Mouse (Mus musculus) lung, postnatal 0 days (tissue): ENCODE measurements at regions not wholly inside any gene's neighbourhood (a gene's known extent, or its start where the extent isn't known, plus 50 kb on each side); places are given as distances from the start of the nearest gene placed in this dataset.

Source experiments
- ATAC-seq: fragments of 200-750 bp; cut with Nextera tagmentation; 2 replicates; pipeline ENCODE4 v1.8.0; 2017; ENCODE audit warnings: moderate library complexity
- DNase-seq: peaks from one replicate; pipeline ENCODE4 v3.0.0-alpha.2; 2016; ENCODE audit warnings: low spot score
- H3K27ac ChIP-seq: fragments of 300-500 bp; sonication (generic); 2 replicates; pipeline ENCODE4 v1.5.1; 2014; ENCODE audit warnings: antibody characterized with exemption, mild to moderate bottlenecking, low read length, mixed read lengths
- H3K27me3 ChIP-seq: fragments of 300-500 bp; sonication (generic); replicated peaks from 2 replicates; pipeline ENCODE4 v1.6.1; 2014; ENCODE audit warnings: low read length, mixed read lengths; ENCODE audit not compliant: insufficient read depth
- H3K36me3 ChIP-seq: fragments of 300-500 bp; sonication (generic); 2 replicates; pipeline ENCODE4 v1.6.1; 2014; ENCODE audit warnings: low read length, mixed read lengths; ENCODE audit not compliant: insufficient read depth
- H3K4me1 ChIP-seq: fragments of 300-500 bp; sonication (generic); 2 replicates; pipeline ENCODE4 v1.6.1; 2014; ENCODE audit warnings: antibody characterized with exemption, low read depth, low read length, mixed read lengths; ENCODE audit not compliant: insufficient read depth
- H3K4me2 ChIP-seq: fragments of 300-500 bp; sonication (generic); replicated peaks from 2 replicates; pipeline ENCODE4 v1.6.1; 2014; ENCODE audit warnings: low read depth, mild to moderate bottlenecking, low read length, moderate library complexity, mixed read lengths
- H3K4me3 ChIP-seq: fragments of 300-500 bp; sonication (generic); 2 replicates; pipeline ENCODE4 v1.5.1; 2014; ENCODE audit warnings: low read depth, low read length
- H3K9ac ChIP-seq: fragments of 300-500 bp; sonication (generic); replicated peaks from 2 replicates; pipeline ENCODE4 v1.6.1; 2014; ENCODE audit warnings: low read depth, mild to moderate bottlenecking
- H3K9me3 ChIP-seq: fragments of 300-500 bp; sonication (generic); 2 replicates; pipeline ENCODE4 v1.6.1; 2016; ENCODE audit warnings: low read length, mixed read lengths
- CTCF ChIP-seq: IDR thresholded peaks from 2 replicates; pipeline ENCODE4 v1.5.1; 2016; ENCODE audit warnings: antibody characterized with exemption, mild to moderate bottlenecking
- EP300 ChIP-seq: IDR thresholded peaks from 2 replicates; pipeline ENCODE4 v1.6.1; 2016; ENCODE audit warnings: antibody characterized with exemption, mild to moderate bottlenecking, control low read depth
- WGBS: fragments of 180-500 bp; shearing (Covaris S2); extraction: QIAGEN DNeasy Blood & Tissue Kit; methylation state at CpG from one replicate; pipeline ENCODE4 v1.1.7; 2014; 5-methylcytosine and 5-hydroxymethylcytosine counted together

DNA sequence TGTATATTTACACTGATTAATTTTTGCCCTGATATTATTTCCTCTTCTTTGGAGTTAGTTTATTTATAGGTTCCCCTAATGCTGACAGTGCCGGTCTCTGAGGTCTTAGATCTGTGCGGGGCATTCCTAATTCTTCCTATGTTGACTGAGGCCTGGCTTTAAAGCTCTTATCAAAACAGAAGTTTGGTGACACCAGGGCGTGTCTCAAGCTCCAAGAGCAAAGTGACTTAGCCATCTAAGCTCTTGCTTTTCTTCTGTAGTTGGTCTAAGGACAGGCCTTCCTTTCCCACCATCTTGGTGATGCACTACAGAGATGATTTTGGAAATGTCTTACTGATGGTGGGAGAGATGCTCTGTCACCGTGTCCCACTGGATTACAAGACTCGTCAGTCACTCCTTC lies 258.4 kb downstream of the Tbc1d1 start:
- Histone ChIP-seq H3K4me2 (no peak overlapping the region), H3K9me3 (no peaks in the 10 kb centered on the region), H3K27me3 (no peaks in the 10 kb centered on the region), H3K4me3 (no peak overlapping the region), H3K4me1 (no peaks in the 10 kb centered on the region), H3K9ac (no peak overlapping the region), H3K27ac (no peak overlapping the region), H3K36me3 (no peaks in the 10 kb centered on the region)
- ATAC-seq (no peak), DNase-seq (no peak)
- WGBS = 46% methylated on average over 5 of the region's 5 CpGs
- TF ChIP-seq EP300 (no peak), CTCF (no peak)

DNA sequence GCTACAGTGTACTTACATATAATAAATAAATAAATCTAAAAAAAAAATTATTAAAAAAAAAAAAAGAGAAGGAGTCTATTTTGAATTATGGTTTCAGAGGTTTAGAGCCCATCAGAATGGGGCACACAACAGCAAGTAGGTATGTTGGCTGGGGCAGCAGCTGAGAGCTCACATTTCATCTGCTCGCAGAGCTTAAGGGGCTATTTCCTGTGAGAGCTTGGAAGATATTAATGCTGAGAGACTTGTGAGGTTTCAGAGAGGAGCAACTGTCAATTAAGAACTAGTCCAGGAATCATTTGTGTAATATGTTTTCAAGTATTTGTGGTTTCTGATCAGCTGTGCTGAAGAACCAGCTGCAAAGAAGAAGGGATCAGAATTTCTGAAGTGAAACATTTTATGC lies 263.3 kb downstream of the Tbc1d1 start:
- Histone ChIP-seq H3K9me3 (no peaks in the 10 kb centered on the region), H3K9ac (no peak overlapping the region), H3K27ac (no peak overlapping the region), H3K4me2 (no peak overlapping the region), H3K36me3 (no peaks in the 10 kb centered on the region), H3K4me3 (no peak overlapping the region), H3K27me3 (no peaks in the 10 kb centered on the region), H3K4me1 (no peaks in the 10 kb centered on the region)
- ATAC-seq (no peak), DNase-seq (no peak)
- TF ChIP-seq CTCF (no peak), EP300 (no peak)
- WGBS = 70% methylated on average over 1 of the region's 1 CpGs

DNA sequence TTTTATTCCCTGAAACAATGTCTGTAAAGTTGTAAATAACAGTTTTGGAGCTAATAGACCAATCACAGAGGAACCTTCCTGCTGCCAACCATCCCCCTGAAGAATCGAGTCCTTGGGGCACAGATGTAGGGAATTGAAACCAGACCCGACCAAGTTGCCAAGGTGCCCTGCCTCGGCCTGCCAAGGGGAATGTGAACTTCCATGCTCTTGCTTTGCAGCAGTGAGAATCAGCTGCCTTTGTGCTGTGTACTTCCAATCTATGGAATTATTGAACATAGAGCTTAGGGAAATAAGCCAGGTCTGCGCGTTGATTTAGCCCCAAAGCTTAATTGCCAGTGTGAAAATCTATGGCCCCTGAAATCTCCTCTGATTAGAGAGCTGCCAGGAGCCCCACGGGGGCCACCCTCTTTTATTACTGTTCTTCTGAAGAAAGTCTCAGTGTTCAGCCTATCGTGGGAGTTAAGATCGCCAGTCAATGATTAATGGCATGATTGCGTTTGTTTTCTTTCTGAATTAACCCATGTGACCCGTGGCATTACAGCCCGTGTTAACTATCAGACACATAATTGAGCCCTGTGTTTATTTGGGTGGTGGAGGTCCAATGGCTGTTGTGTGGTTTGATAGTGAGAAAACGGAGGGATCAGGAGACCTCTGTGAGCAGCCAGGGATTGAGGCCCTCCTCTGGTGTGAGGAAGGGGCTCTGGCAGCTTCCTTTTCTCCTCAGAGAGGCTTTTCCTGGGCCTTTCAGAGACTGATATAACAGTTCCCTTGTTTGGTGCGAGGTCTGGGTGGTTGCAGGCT lies 266.9 kb downstream of the Tbc1d1 start:
- Histone ChIP-seq H3K27me3 (no peaks in the 10 kb centered on the region), H3K4me2 (no peak overlapping the region), H3K36me3 (no peaks in the 10 kb centered on the region), H3K4me1 (no peaks in the 10 kb centered on the region), H3K9ac (no peak overlapping the region), H3K9me3 (no peaks in the 10 kb centered on the region), H3K4me3 (no peak overlapping the region), H3K27ac (no peak overlapping the region)
- no peak for TF ChIP-seq CTCF
- ATAC-seq (no peak), DNase-seq (no peak)
- WGBS = 31% methylated on average over 13 of the region's 13 CpGs

GRCm38 (mm10) chr5:64428822-64429221 lies 272.7 kb downstream of the Tbc1d1 start:
- Histone ChIP-seq H3K36me3 (no peaks in the 10 kb centered on the region), H3K27ac (no peak overlapping the region), H3K27me3 (no peaks in the 10 kb centered on the region), H3K4me2 (no peak overlapping the region), H3K4me1 (no peaks in the 10 kb centered on the region), H3K4me3 (no peak overlapping the region), H3K9ac (no peak overlapping the region), H3K9me3 (no peaks in the 10 kb centered on the region)
- WGBS = 54% methylated on average over 8 of the region's 8 CpGs
- DNase-seq = peak; percentile 44
- peak; percentile 30; the same call in 1 of the 2 replicates for ATAC-seq
- TF ChIP-seq EP300 = no peak
- TF ChIP-seq CTCF = no peak

- no peak overlapping the region for H3K4me2 ChIP-seq
- no peak overlapping the region for H3K9ac ChIP-seq
- no peak for TF ChIP-seq EP300
- peak; percentile 9; the same call in 1 of the 2 replicates for TF ChIP-seq CTCF
- DNase-seq = no peak
- no peak for ATAC-seq
- H3K4me1 ChIP-seq = no peaks in the 10 kb centered on the region
- no peak overlapping the region for H3K27ac ChIP-seq
- H3K4me3 ChIP-seq = no peak overlapping the region
- no peaks in the 10 kb centered on the region for H3K27me3 ChIP-seq
- WGBS = 73% methylated on average over 3 of the region's 3 CpGs
- no peaks in the 10 kb centered on the region for H3K9me3 ChIP-seq
- no peaks in the 10 kb centered on the region for H3K36me3 ChIP-seq
These were observed 274.4 kb downstream of the Tbc1d1 start for GRCm38 (mm10) chr5:64430501-64430900.

- WGBS = 48% methylated on average over 6 of the region's 6 CpGs
- Histone ChIP-seq H3K27ac (no peak overlapping the region), H3K36me3 (no peaks in the 10 kb centered on the region)
These were observed 275.5 kb downstream of the Tbc1d1 start for GRCm38 (mm10) chr5:64431624-64432023.

More at GRCm38 (mm10) chr5:64431624-64432023, 275.5 kb downstream of the Tbc1d1 start:
- Histone ChIP-seq H3K9me3 (no peaks in the 10 kb centered on the region), H3K4me2 (no peak overlapping the region), H3K4me3 (no peak overlapping the region), H3K4me1 (no peaks in the 10 kb centered on the region), H3K27me3 (no peaks in the 10 kb centered on the region), H3K9ac (no peak overlapping the region)
- peak; percentile 57 for ATAC-seq
- TF ChIP-seq EP300 (no peak), CTCF (no peak)
- DNase-seq = no peak
